Mouse (Mus musculus) mesoderm, embryonic 11.5 days (tissue): ENCODE results near the gene Napsa.
A peak's percentile ranks its signal among the peaks of the same experiment; 100 is the strongest.

Experiments used
- DNase-seq: peaks from one replicate; pipeline ENCODE4 v3.0.0-alpha.2; 2012; ENCODE audit warnings: low read depth, low spot score

Gene Napsa

DNA sequence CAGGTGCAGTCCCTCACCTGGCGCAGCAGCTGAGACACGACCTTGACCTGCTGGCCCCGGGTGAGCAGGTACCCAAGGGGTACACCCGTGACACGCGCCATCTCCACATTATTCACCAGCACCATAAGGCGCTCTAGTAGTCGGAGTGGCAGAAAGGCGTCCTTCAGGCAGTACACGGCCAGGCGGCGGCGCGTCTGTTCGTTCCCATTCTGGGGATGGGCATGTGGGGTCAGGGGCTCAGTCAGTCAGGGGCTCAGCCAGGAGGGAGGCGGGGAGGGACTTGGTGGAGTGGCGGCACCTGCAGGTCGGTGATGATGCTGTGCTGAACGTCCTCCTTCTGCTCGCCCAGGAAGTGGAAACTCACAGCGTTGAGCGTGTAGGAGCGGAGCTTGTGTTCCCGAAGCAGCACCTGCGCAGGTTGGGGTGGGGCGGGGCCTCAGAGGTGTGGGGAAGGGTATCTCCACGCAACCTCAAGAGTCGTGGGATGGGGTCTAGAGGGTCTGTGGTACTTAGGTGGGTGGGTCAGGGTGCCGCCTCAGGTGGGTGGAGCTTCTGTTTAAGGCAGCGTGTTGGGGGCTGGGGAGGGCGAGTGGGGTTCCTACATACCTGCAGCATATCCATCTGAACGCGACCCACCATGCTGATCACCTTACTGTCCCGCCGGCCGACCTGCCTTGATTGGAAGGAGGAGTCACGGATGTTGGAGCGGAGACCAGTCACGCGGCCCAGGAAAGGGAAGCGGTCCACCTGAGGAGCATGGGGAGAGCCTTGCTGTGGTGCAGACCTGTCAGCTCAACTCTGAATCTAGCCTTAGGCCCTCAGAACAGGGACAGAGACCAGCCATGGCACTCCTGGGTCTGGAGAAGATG lies 33.2 kb upstream of the Napsa start:
- no peak for DNase-seq

DNA sequence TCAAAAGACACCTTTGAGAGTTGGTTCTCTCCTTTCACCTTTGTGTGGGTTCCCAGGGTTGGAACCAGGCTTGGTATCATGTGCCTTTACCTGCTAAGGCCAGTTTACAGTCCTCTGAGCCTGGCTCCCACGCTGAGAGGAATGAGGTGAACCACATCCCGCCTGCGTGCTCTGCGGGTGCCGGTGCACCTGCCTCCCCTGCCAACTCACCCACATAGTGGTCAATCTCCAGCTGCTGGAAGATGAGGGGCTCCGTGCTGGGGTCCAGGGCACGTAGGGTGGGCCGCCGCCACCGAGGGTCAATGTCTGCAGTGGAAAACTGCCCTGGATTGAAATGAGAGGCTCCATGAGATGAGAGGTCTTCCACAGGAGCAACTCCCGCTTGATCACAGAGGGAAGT lies 29.6 kb upstream of the Napsa start:
- DNase-seq, result no peak

DNA sequence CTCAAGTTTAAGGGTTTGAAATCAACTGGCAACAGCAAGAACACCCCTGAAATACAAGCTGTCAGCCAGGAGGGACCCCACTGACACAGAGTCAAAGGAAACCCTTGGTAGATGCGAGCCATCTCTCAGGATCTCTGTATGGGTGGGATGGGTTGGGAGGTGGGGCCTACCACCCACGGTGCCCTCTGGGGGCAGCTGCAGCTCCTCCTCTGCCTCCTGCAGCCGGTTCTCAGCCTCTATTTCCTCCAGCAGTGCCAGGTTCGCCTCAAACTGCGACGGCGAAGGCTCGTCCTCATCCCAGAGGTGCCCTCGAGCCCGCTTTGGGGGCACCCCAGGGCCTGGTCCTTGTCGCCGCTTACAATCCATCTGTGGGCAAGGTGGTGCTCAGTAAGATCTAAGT lies 29.1 kb upstream of the Napsa start:
- no peak for DNase-seq

DNA sequence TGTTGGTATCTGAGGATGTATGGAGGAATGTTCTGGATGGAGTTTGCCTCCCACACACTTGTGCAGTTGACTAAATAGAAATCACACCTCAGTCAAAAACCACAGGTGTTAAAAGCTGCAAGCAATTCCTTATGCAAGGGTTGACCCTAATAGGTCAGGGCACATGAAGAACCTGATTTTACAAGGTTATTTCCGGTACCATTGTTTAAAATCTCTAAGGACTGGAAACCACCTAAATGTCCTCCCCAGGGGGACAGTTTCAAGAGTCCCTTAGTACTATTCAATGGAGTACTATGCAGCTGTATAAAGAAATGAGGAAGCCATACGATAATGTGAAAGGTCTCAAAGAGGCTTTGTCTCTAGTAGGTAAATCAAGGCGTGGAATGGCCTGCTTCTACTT lies 25.9 kb upstream of the Napsa start:
- DNase-seq, result no peak

DNA sequence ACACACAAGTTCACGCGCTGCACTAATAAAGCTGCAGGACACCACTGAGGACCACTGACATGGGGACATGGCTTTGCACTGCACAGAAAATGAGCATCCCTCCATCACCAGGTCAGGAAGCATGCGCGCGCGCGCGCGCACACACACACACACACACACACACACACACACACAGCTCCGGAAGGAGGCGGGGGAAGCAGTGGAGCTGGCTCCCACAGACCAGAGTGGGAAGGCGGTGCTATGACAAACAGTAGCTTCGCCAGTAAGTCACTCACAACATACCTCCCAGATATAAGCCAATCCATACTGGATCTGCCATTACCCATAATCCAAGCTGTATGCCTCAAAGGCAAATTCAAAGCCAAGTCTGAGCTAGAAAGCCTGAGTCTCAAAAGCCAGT lies 25.1 kb upstream of the Napsa start:
- DNase-seq, result no peak

DNA sequence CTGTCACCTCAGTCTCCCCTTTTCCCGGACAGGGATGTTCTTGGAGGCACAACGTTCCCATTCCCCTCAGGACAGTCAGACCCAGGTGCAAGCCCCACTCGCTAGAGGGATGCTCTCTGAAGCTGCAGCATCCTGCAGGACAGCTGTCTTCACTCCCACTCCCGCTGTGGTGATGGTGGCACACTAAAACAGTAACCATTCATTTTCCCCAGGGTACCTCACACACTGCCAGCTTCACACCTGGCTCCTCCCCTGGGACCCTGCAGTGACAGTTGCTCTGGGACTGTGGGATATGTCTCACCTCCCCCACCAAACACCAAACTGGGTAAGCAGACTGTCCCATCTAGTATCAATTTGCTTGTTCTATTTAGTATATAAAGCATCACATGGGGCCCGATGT lies 24.5 kb upstream of the Napsa start:
- DNase-seq, result no peak

DNA sequence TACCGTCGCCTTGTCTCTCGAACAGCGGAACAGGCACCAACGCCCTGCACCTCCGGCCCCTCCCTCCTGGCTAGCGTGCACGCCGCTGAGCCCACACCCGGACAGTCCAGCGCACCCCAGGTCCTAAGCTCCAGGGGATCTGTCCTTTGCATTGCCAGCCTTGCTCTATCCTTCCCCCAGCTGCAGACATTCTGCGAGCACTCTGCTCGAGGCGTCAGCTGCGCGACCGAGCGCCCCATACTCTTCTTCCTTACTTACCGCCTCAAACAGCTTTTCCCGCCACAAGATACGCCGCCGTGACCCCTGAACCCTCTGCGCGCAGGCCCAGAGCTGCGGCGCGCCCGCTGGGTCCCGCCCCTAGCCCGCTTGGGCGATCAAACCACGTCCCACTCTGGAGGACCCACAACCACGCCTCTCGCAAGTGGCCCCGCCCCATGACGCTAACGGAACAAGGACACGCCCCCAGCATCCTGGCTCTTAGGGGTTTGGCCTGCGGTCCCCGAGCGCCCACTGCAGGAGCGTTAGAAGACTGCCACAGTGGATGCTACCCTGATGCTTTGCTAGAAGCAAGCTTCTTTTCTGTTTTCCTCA lies 23.6 kb upstream of the Napsa start, which contains the start of gene Pold1:
Gene Pold1 (minus strand): TSS at position 353 of the 591 bp plus-strand sequence.
- peak; percentile 99 for DNase-seq

DNA sequence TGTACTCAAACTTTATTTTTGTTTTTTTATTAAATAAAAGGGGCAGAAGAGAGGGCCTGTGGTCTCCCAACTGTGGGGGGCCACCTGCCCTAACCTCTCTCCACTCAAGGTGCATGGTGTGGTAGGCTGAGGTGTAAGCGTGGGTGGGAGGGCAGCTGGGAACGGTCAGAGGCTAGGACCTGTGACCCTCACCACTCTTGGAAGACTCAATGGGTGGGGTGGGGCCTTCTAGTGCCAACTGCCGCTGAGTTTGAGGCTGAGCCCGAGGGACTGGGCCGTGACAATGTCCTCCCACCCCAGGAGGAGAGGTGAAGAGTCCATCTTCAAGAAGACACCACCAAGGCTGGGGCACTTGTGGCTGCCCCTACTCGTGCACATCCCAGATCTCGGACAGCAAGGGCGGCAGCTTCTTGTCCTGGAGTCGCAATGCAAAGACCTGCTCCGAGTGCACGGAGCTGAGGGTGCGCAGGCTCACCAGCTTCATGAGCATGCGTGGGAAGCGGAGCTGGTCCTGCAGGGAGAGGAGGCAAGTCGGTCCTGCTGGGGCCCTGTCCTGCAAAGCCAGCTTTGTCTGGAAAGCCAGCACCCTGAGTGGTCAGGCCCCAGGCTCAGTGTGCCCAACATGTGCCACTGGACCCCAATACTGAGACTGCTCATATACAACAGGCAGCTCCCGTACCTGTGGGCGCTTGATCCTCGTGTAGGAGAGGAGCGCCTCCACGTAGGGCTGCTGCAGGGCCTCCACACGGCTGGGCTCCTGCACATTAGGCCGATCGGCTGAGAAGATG lies 22.4 kb upstream of the Napsa start:
- DNase-seq, result no peak

DNA sequence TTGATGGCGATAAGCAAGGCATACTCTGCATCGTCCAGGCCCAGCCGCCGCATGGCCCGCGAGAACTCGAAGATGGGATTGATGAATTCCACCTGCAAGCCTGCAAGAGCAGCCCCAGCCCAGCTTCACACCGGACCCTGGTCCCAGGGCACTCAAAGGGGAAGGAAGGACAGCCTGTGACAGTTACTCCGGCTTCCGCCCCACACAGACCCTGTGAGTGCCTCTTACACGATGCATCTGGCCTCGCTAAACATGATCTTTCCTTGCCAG lies 21.8 kb upstream of the Napsa start:
- DNase-seq, result no peak

DNA sequence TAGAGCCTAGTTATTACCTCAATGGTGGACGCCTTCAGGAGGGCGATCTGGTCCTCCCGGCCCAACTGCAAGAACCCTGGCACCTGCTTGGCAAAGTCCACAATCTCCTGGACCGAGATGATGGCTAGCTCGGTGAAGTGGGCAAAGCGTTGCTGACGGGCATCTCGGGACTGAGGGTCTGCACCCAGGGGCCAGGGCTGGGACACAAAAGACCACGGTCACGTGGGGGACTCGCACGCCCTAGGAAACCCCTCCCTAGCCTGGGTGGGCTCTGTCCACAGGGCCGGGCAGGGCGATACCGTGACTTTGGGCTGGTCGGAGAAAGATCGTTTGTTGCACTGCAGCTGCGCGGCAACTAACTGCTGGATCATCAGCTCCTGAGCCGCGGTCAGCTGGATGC lies 20.9 kb upstream of the Napsa start:
- DNase-seq, result no peak

DNA sequence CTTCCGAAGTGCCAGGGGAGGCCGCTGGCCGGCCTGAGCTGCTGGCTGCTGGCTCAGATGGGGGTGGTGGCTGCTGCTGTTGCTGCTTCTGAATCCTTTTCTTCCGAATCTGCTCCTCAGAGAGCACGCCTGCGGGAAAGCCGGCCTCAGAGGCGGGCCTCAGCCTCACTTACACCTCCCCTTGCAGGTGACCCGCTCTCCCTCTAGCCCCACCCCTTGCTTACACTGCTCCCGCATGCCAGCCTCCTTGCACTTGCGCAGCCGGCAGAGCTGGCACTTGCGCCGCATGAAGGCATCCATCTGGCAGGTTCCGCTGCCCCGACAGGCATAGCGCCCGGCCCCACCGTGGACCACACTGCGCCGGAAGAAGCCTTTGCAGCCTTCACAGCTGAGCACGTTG lies 20.4 kb upstream of the Napsa start:
- no peak for DNase-seq

DNA sequence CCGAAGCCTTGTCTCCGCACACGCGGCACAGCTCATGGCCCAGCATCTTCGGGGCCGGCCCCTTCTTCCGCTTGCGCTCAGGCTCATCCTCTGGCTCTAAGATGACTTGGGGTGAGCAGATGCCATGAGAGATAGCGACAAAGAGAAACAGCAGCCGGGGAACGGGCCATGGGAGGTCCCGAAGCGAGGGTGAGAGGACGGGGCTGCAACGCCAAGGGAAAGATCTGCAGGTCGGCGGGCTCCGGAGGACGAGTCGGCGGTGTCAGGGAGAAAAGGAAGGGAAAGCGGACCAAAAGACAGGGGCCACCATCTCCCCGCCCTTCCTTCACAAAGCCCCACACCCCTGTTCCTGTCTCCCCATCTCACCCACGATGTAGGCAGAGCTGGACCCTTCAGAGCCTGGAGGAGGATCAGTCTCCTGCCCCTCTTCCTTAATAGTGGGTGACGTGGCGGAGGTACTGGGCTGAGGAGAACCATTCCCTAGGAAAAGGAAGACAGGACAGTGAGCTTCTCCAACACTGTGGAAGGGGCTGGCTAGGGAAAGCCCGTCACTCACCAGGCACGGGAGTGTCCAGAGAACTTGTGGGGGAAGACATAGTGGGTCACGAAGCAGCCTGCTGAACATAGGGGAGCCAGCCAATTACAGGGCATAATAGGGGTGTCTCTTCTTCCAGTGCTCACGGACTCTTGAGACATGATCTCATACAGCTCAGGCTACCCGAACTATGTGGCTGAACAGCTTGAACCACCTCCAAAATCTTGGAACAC lies 19.9 kb upstream of the Napsa start:
- no peak for DNase-seq

DNA sequence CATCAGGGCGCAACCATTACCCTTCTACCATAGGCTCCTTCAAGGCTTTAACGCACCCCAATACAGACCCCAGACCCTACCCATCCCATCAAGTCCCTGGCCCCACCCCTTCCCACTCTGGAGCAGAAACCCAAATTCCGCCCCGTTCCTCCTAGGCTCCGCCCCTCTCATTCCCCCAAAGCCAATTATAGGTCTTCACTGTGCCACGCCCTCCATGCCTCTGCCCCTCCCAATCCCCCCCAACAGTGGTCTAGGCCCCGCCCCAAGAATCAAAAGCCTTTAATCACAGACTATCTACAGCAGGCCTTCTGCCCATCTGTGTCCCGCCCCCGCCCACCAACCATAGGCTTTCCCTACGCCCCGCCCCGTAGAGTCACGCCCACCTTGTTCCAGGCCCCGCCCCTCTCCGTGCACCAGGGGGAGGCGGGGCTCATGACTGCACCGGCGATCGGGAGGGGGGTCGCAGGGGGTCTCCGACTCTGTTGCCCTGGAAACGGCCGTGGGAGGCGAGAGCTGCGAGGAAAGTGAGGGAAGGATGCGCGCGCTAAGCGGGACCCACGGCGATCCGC lies 18.9 kb upstream of the Napsa start:
- DNase-seq, result peak; percentile 93

DNA sequence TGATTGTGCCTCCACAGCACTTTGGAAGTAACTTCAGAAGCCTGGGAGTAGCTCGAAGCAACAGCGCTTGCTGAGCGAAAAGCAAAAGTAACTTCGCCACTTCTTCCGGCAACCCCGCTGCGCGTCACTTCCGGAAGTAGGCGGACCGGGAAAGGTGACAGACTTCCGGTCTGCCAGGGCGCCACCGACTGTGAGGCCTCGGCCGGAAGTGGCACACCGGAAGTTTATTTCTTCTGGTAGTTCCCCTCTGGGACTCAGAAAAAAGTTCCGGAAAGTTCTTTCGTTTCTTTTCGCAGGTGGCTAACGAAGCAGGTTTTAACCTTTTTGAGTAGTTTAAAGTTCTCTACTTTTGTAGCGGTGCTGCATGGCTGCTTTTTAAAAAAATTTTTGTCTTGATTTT lies 18.4 kb upstream of the Napsa start, which contains the start of gene Nr1h2:
Gene Nr1h2 (minus strand): TSS at position 126 of the 400 bp plus-strand sequence.
- DNase-seq, result peak; percentile 96

DNA sequence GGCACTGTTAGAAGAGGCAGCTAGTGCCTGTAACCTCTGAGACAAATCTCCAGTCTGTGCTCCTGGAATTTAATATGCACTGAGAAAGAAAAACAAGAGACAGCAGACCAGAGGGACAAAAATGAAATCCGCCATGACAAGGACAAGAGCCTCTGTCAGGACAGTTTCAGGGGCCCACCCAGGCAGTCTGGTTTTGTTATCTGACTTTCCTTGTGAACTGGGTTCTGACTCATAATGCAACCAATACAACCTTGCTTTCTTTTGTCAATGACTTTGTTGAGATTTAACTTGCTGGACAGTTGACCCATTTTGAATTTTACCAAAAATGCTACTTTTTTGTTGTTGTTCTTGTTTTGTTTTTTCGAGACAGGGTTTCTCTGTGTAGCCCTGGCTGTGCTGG lies 14.6 kb upstream of the Napsa start:
- no peak for DNase-seq

DNA sequence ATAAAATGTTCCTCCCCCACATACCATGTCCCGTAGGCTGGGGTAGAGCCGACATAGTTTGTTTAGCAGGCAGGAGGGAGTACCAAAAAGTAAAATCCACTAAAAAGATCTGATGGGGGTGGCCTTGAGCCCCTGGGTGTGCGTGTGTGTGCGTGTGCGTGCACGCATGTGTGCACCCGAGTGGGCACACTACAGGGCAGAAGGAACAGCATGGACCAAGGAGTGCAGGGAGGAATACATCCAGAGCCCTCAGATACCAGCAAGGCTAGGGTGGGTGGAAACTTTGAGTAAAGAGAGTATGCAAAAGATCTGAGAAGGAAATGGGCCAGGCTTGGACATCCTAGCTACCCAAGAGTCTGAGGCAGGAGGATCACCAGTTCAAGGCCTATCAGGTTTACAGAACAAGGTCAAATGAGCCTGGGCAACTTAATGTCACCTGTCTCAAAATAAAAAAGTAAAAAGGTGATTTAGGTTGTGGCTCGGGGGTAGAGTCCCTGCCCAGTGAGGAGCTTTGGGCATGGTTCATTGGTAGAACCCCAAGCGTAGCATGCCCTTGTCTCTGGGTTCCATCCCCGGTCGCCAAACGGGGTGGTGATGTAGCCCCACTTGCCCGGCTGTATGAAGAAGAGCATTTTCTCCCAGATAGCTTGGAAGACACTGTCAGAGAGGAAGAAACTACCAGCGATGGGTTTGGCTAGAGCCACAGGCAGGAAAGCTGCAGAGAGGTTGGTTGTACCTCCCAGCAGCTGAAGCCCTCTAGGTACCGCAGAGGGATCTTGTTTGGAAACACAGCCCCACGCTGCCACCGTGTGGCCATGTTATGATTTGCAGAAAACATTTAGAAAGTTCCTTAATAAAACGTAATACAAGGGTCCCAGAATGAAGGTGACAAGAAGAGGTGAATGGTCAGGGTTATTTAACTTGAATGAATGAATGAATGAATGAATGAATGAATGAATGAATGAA lies 11.5 kb upstream of the Napsa start:
- peak; percentile 89 for DNase-seq

DNA sequence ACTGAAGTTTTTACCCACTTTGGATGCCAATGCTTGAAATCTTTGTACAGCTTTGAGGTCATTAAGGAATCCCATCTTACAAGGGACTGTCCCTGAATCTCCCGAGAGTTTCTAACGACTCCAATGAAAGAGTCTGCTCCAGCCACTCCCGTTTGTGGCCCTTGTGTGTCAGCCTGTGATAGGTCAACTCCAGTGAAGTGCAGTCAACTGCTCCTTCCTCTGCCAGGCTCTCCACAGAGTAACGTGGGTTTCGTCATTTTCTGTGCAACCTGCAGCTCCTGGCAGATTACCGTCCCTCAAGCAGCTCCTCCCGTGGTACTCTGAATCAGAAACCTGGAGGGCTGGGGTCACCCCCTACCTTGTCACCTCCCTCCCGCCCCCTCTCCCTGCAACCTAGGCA lies 8.9 kb upstream of the Napsa start:
- no peak for DNase-seq

DNA sequence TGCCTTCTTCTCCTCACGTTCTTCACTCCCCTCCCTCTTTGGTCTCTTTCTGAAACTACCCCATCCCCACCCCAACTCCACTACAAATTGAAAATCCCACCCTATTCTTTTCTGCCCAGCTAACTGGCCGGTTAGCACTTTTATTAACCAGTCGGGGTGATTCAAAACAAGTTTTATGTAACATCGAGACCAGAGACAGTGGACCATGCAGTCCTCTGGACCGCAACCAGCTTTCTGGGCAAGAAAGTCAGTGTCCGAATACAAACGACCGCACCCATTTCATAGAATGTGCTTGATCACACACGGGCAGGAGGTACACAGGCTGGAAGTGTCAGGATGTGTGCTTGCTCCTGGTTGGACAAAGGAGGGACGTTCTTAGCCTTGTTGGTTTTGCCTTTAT lies 7.7 kb upstream of the Napsa start:
- no peak for DNase-seq

DNA sequence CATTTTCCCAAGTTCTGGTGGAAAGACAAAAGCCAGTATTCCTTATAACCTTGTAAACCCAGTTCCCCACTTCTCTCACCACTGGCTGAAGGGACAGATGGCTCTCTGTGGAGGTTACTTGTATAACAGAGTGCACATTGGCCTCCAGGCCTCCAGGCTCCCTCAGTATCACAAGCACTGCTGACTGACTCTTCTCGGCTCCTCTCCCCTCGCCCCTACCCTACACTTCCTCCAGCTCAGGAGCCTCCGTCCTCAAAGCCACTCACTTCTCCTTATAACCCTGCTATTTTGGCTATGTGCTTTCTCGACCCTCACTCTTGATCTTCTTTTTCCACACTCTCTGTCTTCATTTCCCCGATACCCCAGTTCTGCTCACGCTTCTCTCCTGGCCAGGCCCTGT lies 6.8 kb upstream of the Napsa start:
- no peak for DNase-seq

DNA sequence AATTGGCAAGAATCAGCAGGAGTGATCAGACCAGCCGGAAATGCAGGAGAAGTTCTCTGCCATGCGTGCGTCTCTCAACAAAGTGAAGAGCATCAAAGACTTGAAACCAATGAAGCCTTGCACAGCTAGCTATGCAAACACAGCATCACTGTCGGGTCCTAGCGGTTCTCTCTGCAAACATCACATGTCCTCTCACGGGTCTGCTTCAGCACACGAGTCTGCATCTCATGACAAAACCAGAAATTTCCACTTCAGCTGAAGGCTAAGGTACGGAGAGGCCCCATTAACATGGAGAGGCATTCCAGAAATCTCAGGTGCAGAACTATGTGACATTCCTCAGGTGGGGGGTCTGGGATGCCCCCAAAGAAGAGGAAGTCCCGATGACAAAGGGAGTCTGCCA lies 3.4 kb upstream of the Napsa start:
- no peak for DNase-seq
